In the genomic region with DNA sequence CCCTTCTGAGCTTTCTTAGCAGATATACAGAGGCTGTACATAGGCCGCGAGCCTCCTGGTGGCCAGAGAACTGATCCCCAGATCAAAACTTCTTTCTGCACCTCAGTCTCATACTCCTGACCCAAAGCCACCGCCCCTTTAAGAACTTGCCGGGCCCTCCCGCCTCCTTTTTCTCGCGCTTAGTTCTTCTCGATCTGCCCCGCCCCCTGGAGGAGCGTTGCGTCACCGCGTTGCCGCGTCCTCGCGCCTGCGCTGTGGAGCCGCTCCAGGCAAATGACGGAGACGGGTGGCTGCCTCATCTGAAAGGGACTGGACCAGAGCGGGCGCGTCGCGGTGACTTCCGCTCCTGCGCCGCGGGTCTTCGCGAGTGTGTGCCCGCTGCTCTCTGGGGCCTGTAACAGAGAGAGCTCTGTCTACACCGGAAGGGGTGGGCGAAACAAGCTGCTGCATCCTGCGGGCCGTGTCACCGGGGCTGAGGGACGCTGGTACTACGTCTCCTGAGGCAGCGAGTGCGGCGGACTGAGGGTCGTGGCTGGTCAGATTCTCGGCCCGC, we compare ENCODE assay signal across 8 mouse cellular contexts. TPM values are rescaled to one million over a fixed set of nuclear protein-coding genes. Genes with fewer than 3 reads are reported as not detected.
DNase-seq lines count a peak whose midpoint lies in the region; ATAC-seq and TF ChIP-seq lines count a peak whose summit lies in the region.

Uvssa (plus strand) TSS at position 248 of the 553 bp plus-strand sequence.

- WGBS in hindbrain, postnatal 0 days: under 1% methylated on average over 46 of the region's 46 CpGs

- intact Hi-C loops in gastrocnemius, adult 2 months (cut with DNase I): loop anchor here (2.0 to 5.0 kb wide), 3 partner anchors 44 to 176 kb away; partner anchors contain the start of genes Ctbp1 and Maea
- intact Hi-C loops in left cerebral cortex, adult 2 months (cut with DNase I): loop anchor here (1.0 kb wide), 3 partner anchors 43 to 279 kb away; partner anchors contain the start of gene Maea

- peak within 1 kb of the TSS; percentile 78 for H3K4me3 ChIP-seq in gastrocnemius, adult 2 months
- H3K4me3 ChIP-seq in hindbrain, postnatal 0 days (ENCODE audit: low read length): peak within 1 kb of the TSS; percentile 59
- H3K4me3 ChIP-seq in left cerebral cortex, adult 2 months: peak within 1 kb of the TSS; percentile 73

- TF ChIP-seq CTCF in gastrocnemius, adult 2 months (IDR thresholded peaks at IDR 0.05): peak; percentile 56
- TF ChIP-seq CTCF in hindbrain, postnatal 0 days (IDR thresholded peaks at IDR 0.05; ENCODE audit: low read depth): peak; percentile 59
- TF ChIP-seq CTCF in left cerebral cortex, adult 2 months (IDR thresholded peaks at IDR 0.05): peak; percentile 36

- DNase-seq in ZHBTc4 (ENCODE audit: low read depth, low spot score): peak; percentile 100
- DNase-seq in gastrocnemius, adult 2 months: peak; percentile 99
- peak; percentile 100 for DNase-seq in hindbrain, postnatal 0 days (ENCODE audit: low spot score)
- peak; percentile 99 for DNase-seq in left cerebral cortex, adult 2 months (ENCODE audit: extremely low spot score in 1 of 2, low spot score in 2 of 2)
- peak; percentile 98 to 99 for DNase-seq in right cerebral cortex, adult 2 months (ENCODE audit: low spot score in 2 of 2)
- DNase-seq in urinary bladder, postnatal 14 days (ENCODE audit: low spot score): peak; percentile 99

- ATAC-seq in common myeloid progenitor, adult 5-6 weeks (replicated peaks; ENCODE audit: low read depth, poor library complexity, severe bottlenecking): peak; percentile 96
- ATAC-seq in hindbrain, postnatal 0 days: peak; percentile 99
- ATAC-seq in megakaryocyte, adult 5-6 weeks (ENCODE audit: poor library complexity, severe bottlenecking): peak; percentile 95

- peaks cover 5% of the 10 kb centered on the region; the same call in 1 of the 2 replicates for H3K4me1 ChIP-seq in hindbrain, postnatal 0 days (ENCODE audit: insufficient read depth, low read length)

- H3K9me3 ChIP-seq in hindbrain, postnatal 0 days (ENCODE audit: low read length): no peaks in the 10 kb centered on the region

- peak within 1 kb of the TSS; percentile 69 for H3K9ac ChIP-seq in hindbrain, postnatal 0 days (replicated peaks; ENCODE audit: low read length)

- peaks cover 13% of the 10 kb centered on the region for H3K36me3 ChIP-seq in hindbrain, postnatal 0 days (ENCODE audit: insufficient read depth, low read length)

- peak within 1 kb of the TSS; percentile 90 for H3K4me2 ChIP-seq in hindbrain, postnatal 0 days (ENCODE audit: low read depth, low read length)

- H3K27ac ChIP-seq in gastrocnemius, adult 2 months: peak within 1 kb of the TSS; percentile 95
- H3K27ac ChIP-seq in hindbrain, postnatal 0 days: peak within 1 kb of the TSS; percentile 97
- H3K27ac ChIP-seq in left cerebral cortex, adult 2 months: peak within 1 kb of the TSS; percentile 89

- H3K27me3 ChIP-seq in hindbrain, postnatal 0 days (ENCODE audit: insufficient read depth, low read length): no peaks in the 10 kb centered on the region

RNA-seq across cellular contexts. Expression of gene Uvssa, which starts in this region (rescaled TPM):
- total RNA-seq in common myeloid progenitor, adult 5-6 weeks (2017): 4.5 and 9.7 TPM in 2 replicates
- 1 to 10 TPM; 2.9 to 3.4 TPM for total RNA-seq in gastrocnemius, adult 2 months (2021)
- total RNA-seq in hindbrain, postnatal 0 days (2014; rRNA removed): 7.7 and 8.7 TPM in 2 replicates
- polyA plus RNA-seq in hindbrain, postnatal 0 days (2015; fragmentation: Nextera tagmentation; extraction: Ambion mirVana): 8.1 and 8.5 TPM in 2 replicates
- 1 to 10 TPM; 5.3 to 7.3 TPM for total RNA-seq in left cerebral cortex, adult 2 months (2021)
- total RNA-seq in megakaryocyte, adult 5-6 weeks (2015): 9.4 TPM in 2 replicates
- 6.1 and 8.4 TPM in 2 replicates for total RNA-seq in megakaryocyte, adult 5-6 weeks (2017)

Comparison
In these comparisons a context has a peak if more than half of its experiments do, and no peak if none do; other contexts are left out.
1. Peak in every context shown above with its lines: DNase-seq, ATAC-seq, H3K4me3 ChIP-seq and H3K27ac ChIP-seq.